Mouse (Mus musculus): ENCODE results near the gene Ndufa8. TPM values are rescaled to one million over a fixed set of nuclear protein-coding genes. Genes with fewer than 3 reads are reported as not detected.

Gene Ndufa8
- total and polyA plus RNA-seq, 3 experiments, result 186 to 357 TPM; not detected in 1

DNA sequence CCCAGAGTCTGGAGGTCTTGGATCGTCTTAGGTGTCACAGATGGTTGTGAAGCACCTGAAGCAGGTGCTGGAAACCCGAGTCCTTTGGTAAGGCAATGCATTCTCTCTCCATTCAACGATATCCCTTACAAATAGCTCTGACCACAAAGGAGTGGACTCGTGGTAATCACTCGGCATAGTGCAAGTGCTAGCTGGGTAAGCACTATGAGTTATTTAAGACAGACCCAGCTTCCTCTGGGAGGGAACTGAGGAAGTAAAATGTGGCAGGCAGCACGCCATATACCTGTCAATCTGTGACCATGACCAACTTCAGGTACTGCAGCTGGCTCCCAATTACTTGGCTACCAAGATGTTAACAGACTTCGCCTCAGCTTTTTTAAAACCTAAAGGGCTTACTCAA lies 14.3 kb downstream of the Ndufa8 start:
- no peak overlapping the region for H3K4me3 ChIP-seq (ENCODE audit: control insufficient read depth in 1 of 2, insufficient read depth in 1 of 2, low read depth in 2 of 2, low read length in 2 of 2)
- H3K9ac ChIP-seq (ENCODE audit: control insufficient read depth, low read depth, low read length, poor library complexity, severe bottlenecking), result no peak overlapping the region
- DNase-seq (ENCODE audit: low read depth, low spot score), result no peak
- H3K27ac ChIP-seq (ENCODE audit: control insufficient read depth, low read depth, low read length), result no peak overlapping the region
- H3K4me1 ChIP-seq (ENCODE audit: control insufficient read depth in 1 of 2, insufficient read depth in 2 of 2, low read length in 2 of 2), result no peaks in the 10 kb centered on the region
- H3K79me2 ChIP-seq (ENCODE audit: control insufficient read depth, insufficient read depth, low read length, poor library complexity), result no peaks in the 10 kb centered on the region
- peaks cover 0 to 10% of the 10 kb centered on the region in 2 experiments; a peak in 2 of 4 replicates for H3K36me3 ChIP-seq (ENCODE audit: control insufficient read depth in 1 of 2, insufficient read depth in 2 of 2, low read length in 2 of 2)
- H3K27me3 ChIP-seq (ENCODE audit: control insufficient read depth in 1 of 2, insufficient read depth in 2 of 2, low read length in 2 of 2), result no peaks in the 10 kb centered on the region; a peak in 1 of 4 replicates
- TF ChIP-seq NRF1 (IDR thresholded peaks at IDR 0.05; ENCODE audit: insufficient read depth, low read depth, low read length, poor library complexity, severe bottlenecking) (no peak), RCOR1 (IDR thresholded peaks at IDR 0.05; ENCODE audit: low read depth, low read length) (no peak), MAFK (IDR thresholded peaks at IDR 0.05; ENCODE audit: borderline replicate concordance, low read depth, low read length) (no peak), MYC (IDR thresholded peaks at IDR 0.05; ENCODE audit: low read depth, low read length) (no peak), ZC3H11A (IDR thresholded peaks at IDR 0.05; ENCODE audit: low read depth, low read length) (no peak)
- H3K9me3 ChIP-seq (replicated peaks; ENCODE audit: insufficient read depth, low read length), result no peaks in the 10 kb centered on the region

GRCm38 (mm10) chr2:36033966-36034365 lies 15.2 kb downstream of the Ndufa8 start:
- Histone ChIP-seq H3K4me1 (ENCODE audit: control insufficient read depth in 1 of 2, insufficient read depth in 2 of 2, low read length in 2 of 2) (no peaks in the 10 kb centered on the region), H3K79me2 (ENCODE audit: control insufficient read depth, insufficient read depth, low read length, poor library complexity) (no peaks in the 10 kb centered on the region), H3K4me3 (ENCODE audit: control insufficient read depth in 1 of 2, insufficient read depth in 1 of 2, low read depth in 2 of 2, low read length in 2 of 2) (no peak overlapping the region), H3K36me3 (ENCODE audit: control insufficient read depth in 1 of 2, insufficient read depth in 2 of 2, low read length in 2 of 2) (peaks cover 0 to 10% of the 10 kb centered on the region in 2 experiments; a peak in 2 of 4 replicates), H3K9ac (ENCODE audit: control insufficient read depth, low read depth, low read length, poor library complexity, severe bottlenecking) (no peak overlapping the region), H3K27me3 (ENCODE audit: control insufficient read depth in 1 of 2, insufficient read depth in 2 of 2, low read length in 2 of 2) (no peaks in the 10 kb centered on the region; a peak in 1 of 4 replicates), H3K9me3 (replicated peaks; ENCODE audit: insufficient read depth, low read length) (no peaks in the 10 kb centered on the region), H3K27ac (ENCODE audit: control insufficient read depth, low read depth, low read length) (no peak overlapping the region)
- TF ChIP-seq ZC3H11A (IDR thresholded peaks at IDR 0.05; ENCODE audit: low read depth, low read length), result no peak
- TF ChIP-seq ZMIZ1 (IDR thresholded peaks at IDR 0.05; ENCODE audit: low read depth, low read length), result no peak
- TF ChIP-seq MEF2A (IDR thresholded peaks at IDR 0.05; ENCODE audit: extremely low read depth, insufficient replicate concordance, low read depth, low read length, poor library complexity, severe bottlenecking), result no peak
- TF ChIP-seq MAFK (IDR thresholded peaks at IDR 0.05; ENCODE audit: borderline replicate concordance, low read depth, low read length), result no peak
- no peak for TF ChIP-seq SIN3A (IDR thresholded peaks at IDR 0.05; ENCODE audit: low read length)
- no peak for TF ChIP-seq TCF12 (IDR thresholded peaks at IDR 0.05; ENCODE audit: low read depth, low read length)
- no peak for TF ChIP-seq MAZ (IDR thresholded peaks at IDR 0.05; ENCODE audit: low read depth, low read length)
- no peak for TF ChIP-seq MAX (IDR thresholded peaks at IDR 0.05; ENCODE audit: low read length)
- TF ChIP-seq RAD21 (IDR thresholded peaks at IDR 0.05; ENCODE audit: low read depth, low read length), result no peak
- DNase-seq (ENCODE audit: low read depth, low spot score), result no peak

- no peak overlapping the region for H3K4me3 ChIP-seq (ENCODE audit: control insufficient read depth in 1 of 2, insufficient read depth in 1 of 2, low read depth in 2 of 2, low read length in 2 of 2)
- no peak for DNase-seq (ENCODE audit: low read depth, low spot score)
- TF ChIP-seq EP300 (IDR thresholded peaks at IDR 0.05; ENCODE audit: low read depth in 1 of 2, low read length in 2 of 2) (no peak), TAL1 (IDR thresholded peaks at IDR 0.05; ENCODE audit: low read length) (no peak), MAX (IDR thresholded peaks at IDR 0.05; ENCODE audit: low read length) (no peak), MEF2A (IDR thresholded peaks at IDR 0.05; ENCODE audit: extremely low read depth, insufficient replicate concordance, low read depth, low read length, poor library complexity, severe bottlenecking) (no peak), USF1 (IDR thresholded peaks at IDR 0.05; ENCODE audit: low read depth, low read length) (no peak)
- H3K36me3 ChIP-seq (ENCODE audit: control insufficient read depth in 1 of 2, insufficient read depth in 2 of 2, low read length in 2 of 2), result peaks cover 0 to 9% of the 10 kb centered on the region in 2 experiments; a peak in 2 of 4 replicates
- no peaks in the 10 kb centered on the region for H3K4me1 ChIP-seq (ENCODE audit: control insufficient read depth in 1 of 2, insufficient read depth in 2 of 2, low read length in 2 of 2)
- H3K27me3 ChIP-seq (ENCODE audit: control insufficient read depth in 1 of 2, insufficient read depth in 2 of 2, low read length in 2 of 2), result no peaks in the 10 kb centered on the region; a peak in 1 of 4 replicates
- no peaks in the 10 kb centered on the region for H3K9me3 ChIP-seq (replicated peaks; ENCODE audit: insufficient read depth, low read length)
- no peaks in the 10 kb centered on the region for H3K79me2 ChIP-seq (ENCODE audit: control insufficient read depth, insufficient read depth, low read length, poor library complexity)
- H3K9ac ChIP-seq (ENCODE audit: control insufficient read depth, low read depth, low read length, poor library complexity, severe bottlenecking), result no peak overlapping the region
- H3K27ac ChIP-seq (ENCODE audit: control insufficient read depth, low read depth, low read length), result no peak overlapping the region
These were observed 16.3 kb downstream of the Ndufa8 start for GRCm38 (mm10) chr2:36032884-36033283.
